Mouse (Mus musculus) thymus, postnatal 0 days (tissue): ENCODE results near the gene Fkbp10. TPM values are rescaled to one million over a fixed set of nuclear protein-coding genes. Genes with fewer than 3 reads are reported as not detected.

Experiments
- DNase-seq: peaks from one replicate; pipeline ENCODE4 v3.0.0-alpha.2; 2015; ENCODE audit warnings: low spot score
- polyA plus RNA-seq: library from polyadenylated mRNA; unstranded; fragments of >200 nt; fragmentation: Nextera tagmentation; extraction: Ambion mirVana; gene quantifications from 2 replicates; pipeline ENCODE4 v1.2.1, GENCODE M21; 2015

Fkbp10 gene
- 12.2 and 16.4 TPM in 2 replicates for polyA plus RNA-seq

DNA sequence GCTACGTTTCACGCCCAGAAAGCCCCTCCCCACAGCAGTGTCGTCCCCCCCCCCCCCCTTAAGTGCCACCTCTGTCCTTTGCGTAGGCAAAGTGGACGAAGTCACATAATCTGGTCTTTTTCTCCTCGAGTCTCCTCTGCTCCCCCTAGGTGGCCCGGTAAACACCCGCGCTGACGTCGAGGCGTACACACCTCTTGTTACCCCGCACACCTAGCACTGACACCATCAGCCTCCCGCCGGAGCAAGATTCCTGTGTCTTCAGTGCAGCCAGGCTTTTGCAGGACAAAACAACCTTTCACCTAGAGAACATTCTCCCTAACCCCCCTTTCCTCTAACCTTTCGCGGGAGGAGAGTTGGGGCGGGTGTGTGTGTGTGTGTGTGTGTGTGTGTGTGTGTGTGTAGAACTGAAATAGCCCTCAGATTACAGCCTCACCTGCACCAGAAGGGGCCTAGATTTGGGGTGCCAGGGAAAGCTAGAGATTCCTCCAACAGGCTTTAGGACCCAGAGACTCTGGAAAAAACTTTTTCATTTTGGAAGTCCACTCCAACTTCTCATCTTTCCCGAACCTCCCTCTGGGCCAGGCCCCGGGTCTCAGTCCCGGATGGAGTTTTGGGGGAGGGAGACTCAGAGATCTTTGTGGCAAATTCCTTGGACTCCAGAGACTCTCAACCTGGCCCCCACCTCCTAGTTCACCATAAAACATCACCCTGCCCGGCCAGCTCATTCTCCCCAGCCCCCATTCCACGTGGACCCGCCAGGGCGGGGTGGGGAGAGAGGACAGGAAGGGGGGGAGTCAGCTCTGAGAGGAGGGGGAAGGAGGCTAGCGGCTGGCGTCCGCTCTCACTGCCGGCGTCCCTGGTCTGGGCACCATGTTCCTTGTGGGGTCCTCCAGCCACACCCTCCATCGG, at the start of gene Fkbp10:
Fkbp10 (plus strand) TSS at position 784 of the 909 bp plus-strand sequence.
- DNase-seq: peak; percentile 28

- DNase-seq: no peak
Measured at GRCm38 (mm10) chr11:100369145-100369544, 46.4 kb upstream of the Fkbp10 start.

GRCm38 (mm10) chr11:100369822-100370221, 45.7 kb upstream of the Fkbp10 start:
- no peak for DNase-seq

GRCm38 (mm10) chr11:100371981-100372558, 43.4 kb upstream of the Fkbp10 start:
- peak; percentile 19 for DNase-seq

DNA sequence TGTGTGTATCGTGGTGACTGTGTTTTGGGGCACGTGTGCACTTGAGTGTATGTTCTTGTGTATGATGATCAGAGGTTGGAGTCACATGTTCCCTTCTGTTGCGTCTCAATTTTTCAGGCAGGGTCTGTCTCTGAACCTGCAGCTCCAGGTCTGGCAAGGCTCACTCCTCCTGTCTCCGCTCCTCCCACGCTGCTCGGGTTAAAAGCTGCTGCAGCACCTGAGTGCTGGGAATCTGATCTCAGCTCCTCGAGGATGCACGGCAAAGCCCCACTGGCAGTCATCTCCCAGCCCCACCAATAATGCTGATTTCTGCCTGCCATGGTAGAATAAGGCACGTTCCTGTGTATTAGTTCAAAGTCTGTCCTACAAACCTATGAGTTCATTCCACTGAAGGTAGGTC, 40.4 kb upstream of the Fkbp10 start:
- DNase-seq: no peak

DNA sequence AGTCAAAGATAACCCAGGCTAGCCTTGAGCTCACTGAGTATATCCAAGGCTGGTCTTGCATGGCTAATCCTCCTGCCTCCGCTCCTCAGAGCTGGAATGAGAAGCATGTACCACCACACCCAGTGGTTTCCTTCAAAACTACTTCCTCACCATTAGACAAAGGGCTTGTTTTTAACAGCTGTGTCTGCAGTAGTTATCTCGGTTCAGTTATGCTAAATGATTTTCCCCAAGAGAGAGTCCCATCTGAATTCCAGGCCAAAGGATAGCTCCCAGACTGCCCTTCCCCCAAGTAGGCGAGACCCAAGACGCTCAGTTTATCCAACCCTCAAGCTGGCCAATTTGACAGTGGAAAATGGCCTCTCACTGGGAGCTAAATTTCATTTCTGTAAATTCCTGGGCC, 39.5 kb upstream of the Fkbp10 start:
- DNase-seq: no peak

- no peak for DNase-seq
Measured at GRCm38 (mm10) chr11:100376746-100377389, 38.6 kb upstream of the Fkbp10 start.

- no peak for DNase-seq
Measured at GRCm38 (mm10) chr11:100377989-100378388, 37.5 kb upstream of the Fkbp10 start.

- DNase-seq: no peak
Measured at GRCm38 (mm10) chr11:100378446-100378845, 37.1 kb upstream of the Fkbp10 start.

DNA sequence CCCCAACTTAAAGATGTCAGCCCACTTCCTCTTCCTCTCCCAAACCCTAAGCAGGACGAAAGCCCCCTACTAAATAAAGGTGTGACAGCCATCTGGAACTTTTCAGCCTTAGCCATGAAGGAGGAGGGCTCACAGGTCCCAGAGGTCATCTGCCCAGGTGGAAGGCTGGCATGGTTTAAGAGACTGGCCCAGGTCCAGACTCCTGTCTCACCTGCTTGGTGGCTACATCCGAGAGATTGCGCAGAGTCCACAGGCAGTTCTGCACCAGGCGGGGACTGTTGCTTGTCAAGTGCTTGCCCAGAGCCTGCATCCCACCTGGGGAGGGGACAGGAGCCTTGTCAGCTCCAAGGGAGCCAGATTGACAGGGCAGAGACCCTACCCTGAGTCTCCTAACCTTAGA, 36.2 kb upstream of the Fkbp10 start:
- DNase-seq: no peak

GRCm38 (mm10) chr11:100382682-100383081, 32.8 kb upstream of the Fkbp10 start:
- no peak for DNase-seq

DNA sequence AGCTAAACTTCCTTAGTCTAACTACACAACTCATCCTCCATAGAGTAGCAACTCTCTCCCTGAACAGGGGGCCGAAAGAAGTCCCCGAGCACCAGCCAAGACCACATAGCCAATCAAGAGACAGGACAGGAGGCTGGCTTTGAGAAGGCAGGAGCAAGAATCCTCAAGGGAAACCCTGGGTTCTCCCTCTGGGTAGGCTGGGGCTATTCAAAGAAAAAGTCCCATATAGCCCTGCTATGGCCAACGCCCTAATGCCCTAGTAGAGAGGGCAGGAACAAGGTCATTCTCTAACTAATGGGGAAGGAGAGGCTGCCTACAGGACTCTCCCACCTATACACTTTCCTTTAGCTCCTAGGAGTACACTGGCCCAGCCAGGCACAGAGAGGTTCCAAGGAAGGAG, 30.5 kb upstream of the Fkbp10 start:
- DNase-seq: no peak

- DNase-seq: no peak
Measured at GRCm38 (mm10) chr11:100386586-100386985, 28.9 kb upstream of the Fkbp10 start.

DNA sequence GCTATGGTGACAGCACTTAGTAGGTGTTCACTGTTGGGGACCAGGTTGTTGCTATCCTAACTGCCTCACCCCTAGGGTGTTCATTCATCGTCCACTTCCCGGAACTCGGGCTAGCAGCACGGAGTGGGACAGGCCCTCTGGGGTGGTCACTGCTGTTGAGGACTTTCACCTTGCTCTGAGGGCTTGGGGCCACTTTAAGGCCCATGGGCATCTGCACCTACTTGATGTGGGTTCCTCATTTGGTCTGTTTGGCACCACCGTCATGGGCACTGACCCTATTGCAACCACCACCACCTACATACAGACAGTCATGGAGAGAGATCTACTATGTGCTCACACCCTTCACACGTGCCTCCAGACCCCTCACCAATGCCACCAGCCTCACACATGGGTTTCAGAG, 28.4 kb upstream of the Fkbp10 start:
- no peak for DNase-seq

DNA sequence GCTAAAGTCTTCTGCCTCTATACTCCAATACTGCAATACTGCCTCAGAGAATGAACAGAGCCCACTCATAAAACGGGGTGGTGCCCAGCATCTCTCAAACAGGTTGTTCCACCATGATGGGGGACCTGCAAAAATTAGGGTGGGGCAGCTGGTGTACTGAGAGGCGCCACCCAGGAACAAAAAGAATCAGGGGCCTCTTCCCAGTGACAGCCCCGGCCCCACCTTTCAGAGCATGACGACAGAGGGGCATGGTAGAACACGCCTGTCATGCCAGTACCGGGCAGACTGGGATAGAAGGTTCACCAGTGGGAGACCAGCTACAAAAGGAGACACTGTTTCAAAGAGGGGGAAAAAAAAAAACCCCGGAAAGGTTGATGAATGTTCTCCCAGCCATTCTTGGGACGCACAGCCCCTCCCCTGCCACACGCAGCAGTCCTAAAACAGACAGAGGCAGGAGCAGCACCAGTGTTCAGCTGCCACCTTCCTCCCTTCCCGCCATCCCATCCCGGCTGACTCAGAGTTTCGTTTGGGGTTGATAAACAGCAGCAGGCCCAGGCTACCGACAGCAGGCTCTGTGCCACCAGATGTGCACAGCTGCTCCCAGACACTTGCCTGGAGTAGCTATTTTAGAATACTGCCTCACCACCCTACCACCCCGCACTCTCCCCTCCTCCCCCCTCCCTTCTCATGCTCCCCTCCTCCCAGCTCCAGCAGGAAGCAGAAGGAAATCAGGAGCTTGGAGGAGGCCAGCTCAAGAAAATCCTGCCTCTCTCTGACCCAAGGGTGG, 27.7 kb upstream of the Fkbp10 start:
- no peak for DNase-seq

- no peak for DNase-seq
Measured at GRCm38 (mm10) chr11:100388588-100388987, 26.9 kb upstream of the Fkbp10 start.

GRCm38 (mm10) chr11:100389931-100390445, 25.5 kb upstream of the Fkbp10 start:
- DNase-seq: no peak

DNA sequence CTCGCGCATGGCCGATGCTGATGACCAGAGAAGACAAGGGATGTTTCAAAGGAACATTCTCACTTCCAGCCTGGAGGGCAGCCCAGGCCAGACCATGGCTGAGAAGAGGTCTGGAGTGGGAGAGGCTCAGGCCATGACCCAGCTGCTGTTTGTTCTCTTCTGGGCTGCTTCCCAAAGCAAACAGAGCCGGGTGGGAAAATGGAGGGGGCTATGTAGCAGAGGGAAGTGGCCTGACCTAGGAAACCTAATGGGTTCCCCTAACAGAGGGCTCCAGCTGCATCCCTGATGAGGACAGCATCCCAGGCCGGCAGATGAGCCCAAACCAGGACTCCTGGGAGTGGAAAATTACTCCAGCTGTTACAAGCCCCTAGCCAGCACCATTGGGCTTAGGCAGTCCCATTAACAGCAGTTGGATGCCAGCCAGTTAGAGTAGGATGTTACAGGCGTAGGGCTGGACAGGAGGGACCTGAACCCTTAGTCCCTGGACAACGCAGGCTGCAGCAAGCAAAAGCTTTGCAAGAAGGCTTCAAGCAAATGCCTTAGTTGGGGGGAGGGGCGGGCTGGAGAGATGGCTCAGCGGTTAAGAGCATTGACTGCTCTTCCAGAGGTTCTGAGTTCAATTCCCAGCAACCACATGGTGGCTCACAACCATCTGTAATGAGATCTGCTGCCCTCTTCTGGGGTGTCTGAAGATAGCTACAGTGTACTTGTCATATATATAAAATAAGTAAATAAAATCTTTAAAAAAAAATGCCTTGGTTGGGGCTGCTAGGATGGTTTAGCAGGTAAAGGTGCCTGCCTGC, 24.2 kb upstream of the Fkbp10 start:
- DNase-seq: no peak

- no peak for DNase-seq
Measured at GRCm38 (mm10) chr11:100391884-100392345, 23.6 kb upstream of the Fkbp10 start.

DNA sequence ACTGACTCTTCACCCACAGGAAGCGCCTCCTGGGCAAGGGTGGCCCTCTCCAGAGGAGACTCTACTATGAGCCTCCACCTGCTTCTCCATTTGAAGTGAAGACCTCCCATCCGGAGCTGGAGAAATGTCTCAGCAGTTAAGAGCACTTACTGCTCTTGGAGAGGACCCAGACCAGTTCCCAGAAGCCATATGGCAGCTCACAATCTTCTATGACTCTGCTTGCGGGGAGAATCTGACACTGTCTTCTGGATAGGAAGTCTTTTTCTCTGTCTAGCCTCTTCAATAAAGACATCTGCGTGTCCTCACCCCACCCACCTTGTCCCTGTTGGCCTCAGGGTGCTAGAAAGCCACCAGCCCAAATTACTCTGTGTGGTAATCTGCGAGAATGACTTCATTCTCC, 22.5 kb upstream of the Fkbp10 start:
- no peak for DNase-seq
